Mouse (Mus musculus): ENCODE data around the gene Pip4k2a. TPM values are rescaled to one million over a fixed set of nuclear protein-coding genes. Genes with fewer than 3 reads are reported as not detected.

The Pip4k2a gene
- polyA plus RNA-seq, 1 experiment, result 10.4 TPM

- no peak overlapping the region for H3K4me3 ChIP-seq
- no peaks in the 10 kb centered on the region for H3K79me2 ChIP-seq (ENCODE audit: control insufficient read depth, insufficient read depth)
- TF ChIP-seq SRF (IDR thresholded peaks at IDR 0.05; ENCODE audit: control insufficient read depth, insufficient read length, low read depth) (no peak), USF1 (IDR thresholded peaks at IDR 0.05; ENCODE audit: low read depth) (no peak), MYOG (IDR thresholded peaks at IDR 0.05; ENCODE audit: control insufficient read depth in 1 of 3, insufficient read depth in 1 of 3, insufficient read length in 2 of 3, low read depth in 2 of 3) (no peak)
- no peaks in the 10 kb centered on the region for H3K36me3 ChIP-seq (ENCODE audit: control insufficient read depth, insufficient read depth)
- H3K27me3 ChIP-seq (ENCODE audit: control insufficient read depth, insufficient read depth, insufficient read length), result no peaks in the 10 kb centered on the region
- no peak overlapping the region for H3K4me2 ChIP-seq (ENCODE audit: low read depth)
- no peak overlapping the region for H3ac ChIP-seq (ENCODE audit: control insufficient read depth, insufficient read length)
Measured at GRCm38 (mm10) chr2:18867069-18867468, 130.9 kb downstream of the Pip4k2a start.

GRCm38 (mm10) chr2:18864719-18865118, 133.2 kb downstream of the Pip4k2a start:
- Histone ChIP-seq H3K27me3 (ENCODE audit: control insufficient read depth, insufficient read depth, insufficient read length) (no peaks in the 10 kb centered on the region), H3K4me3 (no peak overlapping the region), H3K4me2 (ENCODE audit: low read depth) (no peak overlapping the region), H3K36me3 (ENCODE audit: control insufficient read depth, insufficient read depth) (no peaks in the 10 kb centered on the region), H3K79me2 (ENCODE audit: control insufficient read depth, insufficient read depth) (no peaks in the 10 kb centered on the region), H3ac (ENCODE audit: control insufficient read depth, insufficient read length) (no peak overlapping the region)
- TF ChIP-seq POLR2A (IDR thresholded peaks at IDR 0.05; ENCODE audit: insufficient read length, low read depth), result no peak
- no peak for TF ChIP-seq TCF12 (IDR thresholded peaks at IDR 0.05; ENCODE audit: insufficient read depth, poor library complexity, severe bottlenecking)
- TF ChIP-seq TCF3 (IDR thresholded peaks at IDR 0.05; ENCODE audit: insufficient read length, low read depth), result no peak
- no peak for TF ChIP-seq POLR2AphosphoS2 (IDR thresholded peaks at IDR 0.05; ENCODE audit: insufficient read length, low read depth)
- TF ChIP-seq CEBPB (IDR thresholded peaks at IDR 0.05; ENCODE audit: insufficient read depth, poor library complexity, severe bottlenecking), result no peak
- no peak for TF ChIP-seq SRF (IDR thresholded peaks at IDR 0.05; ENCODE audit: control insufficient read depth, insufficient read length, low read depth)
- peak in 1 of 3 experiments; percentile 59 for TF ChIP-seq MYOG (IDR thresholded peaks at IDR 0.05; ENCODE audit: control insufficient read depth in 1 of 3, insufficient read depth in 1 of 3, insufficient read length in 2 of 3, low read depth in 2 of 3)
- no peak for TF ChIP-seq E2F4 (IDR thresholded peaks at IDR 0.05; ENCODE audit: insufficient read depth)
- TF ChIP-seq MYOD1 (IDR thresholded peaks at IDR 0.05; ENCODE audit: control insufficient read depth in 1 of 3, insufficient read length in 2 of 3, low read depth in 2 of 3), result peak in 2 of 3 experiments; percentile 24 to 44
- no peak for TF ChIP-seq USF1 (IDR thresholded peaks at IDR 0.05; ENCODE audit: low read depth)

- H3ac ChIP-seq (ENCODE audit: control insufficient read depth, insufficient read length), result no peak overlapping the region
- no peak overlapping the region for H3K4me2 ChIP-seq (ENCODE audit: low read depth)
- no peaks in the 10 kb centered on the region for H3K79me2 ChIP-seq (ENCODE audit: control insufficient read depth, insufficient read depth)
- no peak for TF ChIP-seq TCF12 (IDR thresholded peaks at IDR 0.05; ENCODE audit: insufficient read depth, poor library complexity, severe bottlenecking)
- TF ChIP-seq MAX (IDR thresholded peaks at IDR 0.05; ENCODE audit: low read depth), result no peak
- no peak for TF ChIP-seq MYOG (IDR thresholded peaks at IDR 0.05; ENCODE audit: control insufficient read depth in 1 of 3, insufficient read depth in 1 of 3, insufficient read length in 2 of 3, low read depth in 2 of 3)
- TF ChIP-seq CEBPB (IDR thresholded peaks at IDR 0.05; ENCODE audit: insufficient read depth, poor library complexity, severe bottlenecking), result no peak
- no peaks in the 10 kb centered on the region for H3K27me3 ChIP-seq (ENCODE audit: control insufficient read depth, insufficient read depth, insufficient read length)
- H3K36me3 ChIP-seq (ENCODE audit: control insufficient read depth, insufficient read depth), result no peaks in the 10 kb centered on the region
- no peak overlapping the region for H3K4me3 ChIP-seq
Measured at GRCm38 (mm10) chr2:18861607-18862158, 136.2 kb downstream of the Pip4k2a start.

- Histone ChIP-seq H3K4me3 (no peak overlapping the region), H3K4me2 (ENCODE audit: low read depth) (no peak overlapping the region)
- no peak for TF ChIP-seq TCF12 (IDR thresholded peaks at IDR 0.05; ENCODE audit: insufficient read depth, poor library complexity, severe bottlenecking)
- no peak for TF ChIP-seq POLR2A (IDR thresholded peaks at IDR 0.05; ENCODE audit: insufficient read length, low read depth)
- no peak for TF ChIP-seq CEBPB (IDR thresholded peaks at IDR 0.05; ENCODE audit: insufficient read depth, poor library complexity, severe bottlenecking)
- no peak for TF ChIP-seq TCF3 (IDR thresholded peaks at IDR 0.05; ENCODE audit: insufficient read length, low read depth)
- no peak for TF ChIP-seq SRF (IDR thresholded peaks at IDR 0.05; ENCODE audit: control insufficient read depth, insufficient read length, low read depth)
- no peak for TF ChIP-seq MYOD1 (IDR thresholded peaks at IDR 0.05; ENCODE audit: control insufficient read depth in 1 of 3, insufficient read length in 2 of 3, low read depth in 2 of 3)
- no peak for TF ChIP-seq REST (IDR thresholded peaks at IDR 0.05; ENCODE audit: insufficient read depth, insufficient read length)
- no peak for TF ChIP-seq E2F4 (IDR thresholded peaks at IDR 0.05; ENCODE audit: insufficient read depth)
- TF ChIP-seq MAX (IDR thresholded peaks at IDR 0.05; ENCODE audit: low read depth), result no peak
- no peak for TF ChIP-seq USF1 (IDR thresholded peaks at IDR 0.05; ENCODE audit: low read depth)
- TF ChIP-seq POLR2AphosphoS2 (IDR thresholded peaks at IDR 0.05; ENCODE audit: insufficient read length, low read depth), result no peak
- TF ChIP-seq MYOG (IDR thresholded peaks at IDR 0.05; ENCODE audit: control insufficient read depth in 1 of 3, insufficient read depth in 1 of 3, insufficient read length in 2 of 3, low read depth in 2 of 3), result no peak
Measured at GRCm38 (mm10) chr2:18860686-18861085, 137.2 kb downstream of the Pip4k2a start.

GRCm38 (mm10) chr2:18857952-18858351, 140.0 kb downstream of the Pip4k2a start:
- Histone ChIP-seq H3K4me2 (ENCODE audit: low read depth) (no peak overlapping the region), H3ac (ENCODE audit: control insufficient read depth, insufficient read length) (no peak overlapping the region), H3K4me3 (no peak overlapping the region), H3K79me2 (ENCODE audit: control insufficient read depth, insufficient read depth) (no peaks in the 10 kb centered on the region), H3K36me3 (ENCODE audit: control insufficient read depth, insufficient read depth) (no peaks in the 10 kb centered on the region), H3K27me3 (ENCODE audit: control insufficient read depth, insufficient read depth, insufficient read length) (no peaks in the 10 kb centered on the region)
- TF ChIP-seq E2F4 (IDR thresholded peaks at IDR 0.05; ENCODE audit: insufficient read depth) (no peak), SRF (IDR thresholded peaks at IDR 0.05; ENCODE audit: control insufficient read depth, insufficient read length, low read depth) (no peak), MAX (IDR thresholded peaks at IDR 0.05; ENCODE audit: low read depth) (no peak), POLR2AphosphoS2 (IDR thresholded peaks at IDR 0.05; ENCODE audit: insufficient read length, low read depth) (no peak), REST (IDR thresholded peaks at IDR 0.05; ENCODE audit: insufficient read depth, insufficient read length) (no peak), TCF3 (IDR thresholded peaks at IDR 0.05; ENCODE audit: insufficient read length, low read depth) (no peak), TCF12 (IDR thresholded peaks at IDR 0.05; ENCODE audit: insufficient read depth, poor library complexity, severe bottlenecking) (no peak), MYOG (IDR thresholded peaks at IDR 0.05; ENCODE audit: control insufficient read depth in 1 of 3, insufficient read depth in 1 of 3, insufficient read length in 2 of 3, low read depth in 2 of 3) (no peak), MYOD1 (IDR thresholded peaks at IDR 0.05; ENCODE audit: control insufficient read depth in 1 of 3, insufficient read length in 2 of 3, low read depth in 2 of 3) (no peak), CEBPB (IDR thresholded peaks at IDR 0.05; ENCODE audit: insufficient read depth, poor library complexity, severe bottlenecking) (no peak), POLR2A (IDR thresholded peaks at IDR 0.05; ENCODE audit: insufficient read length, low read depth) (no peak), USF1 (IDR thresholded peaks at IDR 0.05; ENCODE audit: low read depth) (no peak)

More at GRCm38 (mm10) chr2:18860686-18861085, 137.2 kb downstream of the Pip4k2a start:
- no peaks in the 10 kb centered on the region for H3K79me2 ChIP-seq (ENCODE audit: control insufficient read depth, insufficient read depth)
- H3ac ChIP-seq (ENCODE audit: control insufficient read depth, insufficient read length), result no peak overlapping the region
- no peaks in the 10 kb centered on the region for H3K27me3 ChIP-seq (ENCODE audit: control insufficient read depth, insufficient read depth, insufficient read length)
- H3K36me3 ChIP-seq (ENCODE audit: control insufficient read depth, insufficient read depth), result no peaks in the 10 kb centered on the region

Measured in myocyte (in vitro differentiated cells).